Mouse (Mus musculus) gastrocnemius, adult 8-10 months (tissue): ENCODE data around the gene Vps13d. TPM values are rescaled to one million over a fixed set of nuclear protein-coding genes. Genes with fewer than 3 reads are reported as not detected.

Source experiments
- DNase-seq, 2 experiments: peaks; one replicate each; pipeline ENCODE4 v3.0.0; 2022; ENCODE audit warnings: low spot score in 2 of 2
- total RNA-seq, 4 experiments: library from RNA; stranded (reverse); gene quantifications; 2 replicates each; pipeline ENCODE4 v1.2.4; 2022

Gene Vps13d
- total RNA-seq, 4 experiments from 2014 or later: 32.5 to 42.0 (median 36.7) TPM

GRCm38 (mm10) chr4:145155956-145156355 lies 38.8 kb downstream of the Vps13d start:
- DNase-seq: peak in 1 of 2 experiments; percentile 12

DNA sequence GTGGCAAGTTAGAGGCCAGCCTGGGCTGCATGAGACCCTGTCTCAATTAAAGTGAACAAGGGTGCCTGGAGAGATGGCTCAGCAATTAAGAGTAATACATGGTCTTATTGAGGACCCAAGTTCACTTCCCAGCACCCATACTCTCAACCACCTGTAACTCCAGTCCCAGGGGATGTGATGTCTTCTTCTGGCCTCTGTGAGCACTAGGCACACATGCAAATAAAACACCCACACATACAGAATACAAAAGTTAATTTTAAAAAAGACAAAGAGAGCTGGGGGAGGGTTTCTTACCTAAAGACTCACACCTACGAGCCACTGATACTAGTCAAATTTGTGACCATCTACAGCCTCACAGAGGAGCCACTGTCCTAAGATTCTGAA lies 43.7 kb downstream of the Vps13d start:
- no peak for DNase-seq

DNA sequence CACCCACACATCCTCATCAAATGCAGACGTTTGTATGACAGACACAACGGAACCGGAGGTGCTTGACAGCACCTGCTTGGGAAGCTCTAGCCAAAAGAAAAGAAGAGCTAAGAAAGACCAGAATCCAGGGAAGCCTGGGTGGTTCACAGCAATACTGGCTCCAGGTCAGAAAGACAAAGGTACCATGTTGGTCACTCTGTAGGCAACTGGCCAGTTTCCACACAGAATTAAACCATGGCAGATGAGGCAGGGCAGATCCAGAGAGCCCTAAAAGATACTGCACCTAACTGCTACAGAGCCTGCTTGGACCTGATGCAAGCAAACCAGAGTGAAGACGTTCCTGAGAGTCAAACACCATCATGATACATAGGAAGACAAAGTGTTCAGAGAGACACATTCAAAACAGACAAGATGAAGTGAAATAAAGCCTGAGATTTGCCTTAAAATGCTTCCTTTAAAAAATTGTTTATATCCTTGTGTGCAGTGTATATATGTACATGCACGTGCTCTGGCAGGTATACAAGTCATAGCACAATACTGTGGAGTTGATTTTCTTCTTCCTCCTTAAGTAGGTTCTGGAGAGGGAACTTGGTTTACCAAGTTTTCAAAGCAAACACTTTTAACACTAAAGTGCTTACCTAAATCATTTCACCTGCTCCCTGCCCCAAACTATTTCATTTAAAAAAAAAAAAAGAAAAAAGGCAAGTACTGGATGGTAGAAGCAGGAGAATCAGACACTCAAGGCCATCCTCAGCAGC lies 44.3 kb downstream of the Vps13d start:
- no peak for DNase-seq

- DNase-seq: no peak
These were observed 47.5 kb downstream of the Vps13d start for GRCm38 (mm10) chr4:145147006-145147961.

DNA sequence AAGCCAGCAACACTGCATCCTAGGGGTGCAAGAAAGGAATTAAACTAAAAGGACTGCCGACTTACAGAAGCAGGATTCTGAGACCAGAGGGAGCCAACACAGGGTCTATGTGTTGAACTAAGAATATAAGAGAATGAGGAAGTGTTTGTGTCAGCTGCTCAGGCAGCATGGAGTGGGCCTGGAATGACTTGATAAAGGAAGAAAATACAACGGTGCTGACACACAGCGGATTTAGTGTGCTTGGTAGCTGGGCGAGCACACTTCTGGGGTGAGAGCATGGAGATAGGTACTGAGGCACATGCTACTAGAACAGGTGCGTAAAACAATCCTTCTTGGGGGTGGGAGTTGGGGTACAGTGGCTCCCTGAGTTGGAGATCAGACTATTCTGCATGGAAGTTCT lies 51.3 kb downstream of the Vps13d start:
- DNase-seq: no peak

GRCm38 (mm10) chr4:145136705-145137104 lies 58.1 kb downstream of the Vps13d start:
- DNase-seq: no peak

DNA sequence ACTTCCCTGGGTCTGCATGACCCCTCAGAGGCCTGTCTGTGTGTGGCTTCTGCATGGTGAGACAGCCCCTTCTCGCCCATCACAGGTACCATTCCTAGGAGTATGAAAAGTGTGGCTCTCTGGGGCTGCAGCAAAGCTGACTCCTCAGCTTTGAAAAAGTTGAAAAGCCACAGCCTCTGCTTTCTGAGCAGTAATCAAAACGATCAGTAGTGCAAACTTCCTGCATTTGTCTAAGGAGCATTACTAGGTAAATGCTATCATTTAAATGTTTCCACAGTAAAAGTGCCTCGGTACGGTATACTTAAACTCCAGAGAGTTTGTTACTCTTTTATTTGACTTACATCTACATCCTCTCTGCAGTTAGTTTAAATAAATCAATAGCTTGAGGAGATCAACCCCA lies 59.3 kb downstream of the Vps13d start:
- DNase-seq: no peak

GRCm38 (mm10) chr4:145130772-145131171 lies 64.0 kb downstream of the Vps13d start:
- no peak for DNase-seq

DNA sequence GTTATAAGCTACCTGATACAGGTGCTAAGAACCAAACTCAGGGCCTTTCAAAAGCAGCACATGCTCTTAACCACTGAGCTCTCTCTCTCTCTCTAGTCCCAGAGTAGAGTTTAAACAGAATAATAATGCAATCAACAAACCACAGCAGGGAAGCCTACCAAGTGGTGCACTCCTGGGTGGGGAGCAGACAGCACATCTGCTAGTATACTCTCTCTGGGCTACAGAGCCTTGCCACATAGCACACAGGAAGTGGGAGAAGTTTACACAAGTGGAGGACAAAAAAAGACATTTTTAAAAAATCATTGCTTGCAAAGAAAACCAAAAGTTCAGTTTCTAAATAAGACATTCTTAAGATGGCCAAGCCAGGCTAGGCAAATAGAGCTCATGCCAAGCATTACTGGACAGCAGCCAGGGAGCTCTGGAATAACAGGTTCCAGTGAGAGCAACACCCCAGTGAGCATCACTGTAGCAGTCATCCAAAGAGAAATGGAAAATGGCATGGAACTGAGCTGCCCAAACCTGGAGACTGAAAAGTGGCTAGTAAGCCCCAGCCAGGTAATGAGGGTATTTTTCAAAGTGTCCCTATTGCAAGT lies 64.8 kb downstream of the Vps13d start:
- DNase-seq: peak; percentile 22 to 46

DNA sequence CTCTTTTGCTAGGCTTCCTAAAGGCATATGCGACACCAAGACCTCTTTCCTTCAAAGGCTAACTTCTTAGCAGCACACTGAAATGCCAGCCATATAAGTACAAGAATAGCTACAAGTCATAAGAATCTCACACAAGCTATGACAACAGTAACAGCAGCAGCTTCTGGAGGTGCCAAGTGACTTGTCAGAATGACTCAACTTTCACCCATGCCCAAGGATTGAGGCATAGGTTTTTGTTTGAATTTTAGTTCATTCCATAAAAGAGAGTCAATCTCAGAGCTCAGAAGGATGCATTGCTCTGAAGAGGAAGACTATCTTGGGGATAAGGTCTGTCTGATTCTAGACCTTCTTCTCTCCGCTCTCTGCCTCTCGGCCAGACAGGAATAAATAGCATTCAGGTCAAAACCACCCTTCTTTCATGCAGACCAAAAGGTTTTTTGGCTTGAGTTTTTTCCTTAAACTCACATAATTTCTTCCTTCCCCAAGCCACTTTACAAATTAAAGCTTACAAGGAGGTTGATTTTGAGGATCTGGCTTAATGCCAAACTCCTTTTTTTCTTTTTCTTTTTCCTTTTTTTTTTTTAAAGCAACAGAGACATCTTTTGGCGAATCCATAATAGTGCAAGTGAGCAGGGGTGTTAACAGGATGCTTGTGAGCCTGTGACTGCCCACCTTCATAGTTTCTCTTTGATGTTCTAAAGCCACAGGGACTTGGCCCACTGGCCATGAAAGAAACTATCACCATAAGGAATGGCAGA lies 69.2 kb downstream of the Vps13d start:
- DNase-seq: no peak

DNA sequence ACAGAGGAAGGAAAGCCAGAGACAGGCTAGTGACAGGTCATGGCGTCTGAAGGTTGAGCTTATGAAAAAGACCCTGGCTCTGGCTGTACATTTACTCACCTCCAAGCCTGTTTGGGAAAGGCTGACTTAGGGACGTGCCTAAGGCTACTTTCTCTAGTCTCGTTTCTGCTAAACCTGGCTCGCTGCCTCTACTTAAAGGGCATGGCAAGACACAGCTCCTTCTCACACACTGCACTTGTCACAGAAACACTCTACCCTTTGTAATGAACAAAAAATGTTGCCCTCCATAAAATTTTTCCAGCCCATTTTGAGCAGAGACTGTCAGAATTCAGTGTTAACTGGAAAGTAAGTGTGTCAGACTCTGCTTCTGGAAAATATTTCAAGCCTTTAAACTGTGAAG lies 70.4 kb downstream of the Vps13d start:
- DNase-seq: no peak

DNA sequence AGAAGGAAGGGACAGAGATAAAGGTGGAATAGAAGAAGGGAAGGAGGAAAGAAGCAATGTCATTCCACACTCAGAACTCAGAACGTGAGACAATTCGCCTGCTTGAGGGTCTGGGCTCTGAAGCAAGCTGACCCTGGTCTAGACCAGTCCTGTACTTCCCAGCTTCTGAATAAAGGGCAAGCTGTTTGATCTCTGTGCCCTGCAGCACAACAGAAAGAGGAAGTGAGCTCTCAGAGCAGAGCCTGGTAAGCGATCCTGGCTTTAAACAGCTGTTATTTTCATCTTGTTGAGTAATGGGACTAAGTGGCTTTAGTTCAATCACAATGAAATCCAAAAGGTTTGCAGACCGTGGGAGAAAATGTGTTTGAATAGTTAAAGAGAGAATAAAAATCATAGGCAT lies 83.2 kb downstream of the Vps13d start:
- no peak for DNase-seq

DNA sequence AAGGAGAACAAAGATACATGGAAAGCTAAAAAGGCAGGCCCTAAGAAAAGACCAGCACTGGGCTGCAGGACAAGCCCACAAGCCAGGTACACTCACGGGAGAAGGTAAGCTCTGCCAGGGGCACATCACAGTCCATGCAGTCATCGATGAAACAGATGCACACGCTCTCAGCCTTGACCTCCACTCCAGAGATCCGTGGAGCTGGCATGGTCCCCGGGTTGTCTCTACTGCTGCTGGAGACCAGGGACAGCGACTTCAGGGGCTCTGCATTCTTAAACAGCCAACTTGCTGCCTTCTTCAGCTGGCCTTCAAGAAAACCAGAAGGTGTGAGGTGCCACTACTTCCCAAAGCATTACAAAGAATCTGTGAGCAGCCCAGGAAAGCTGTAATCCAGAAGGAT lies 84.1 kb downstream of the Vps13d start:
- no peak for DNase-seq

DNA sequence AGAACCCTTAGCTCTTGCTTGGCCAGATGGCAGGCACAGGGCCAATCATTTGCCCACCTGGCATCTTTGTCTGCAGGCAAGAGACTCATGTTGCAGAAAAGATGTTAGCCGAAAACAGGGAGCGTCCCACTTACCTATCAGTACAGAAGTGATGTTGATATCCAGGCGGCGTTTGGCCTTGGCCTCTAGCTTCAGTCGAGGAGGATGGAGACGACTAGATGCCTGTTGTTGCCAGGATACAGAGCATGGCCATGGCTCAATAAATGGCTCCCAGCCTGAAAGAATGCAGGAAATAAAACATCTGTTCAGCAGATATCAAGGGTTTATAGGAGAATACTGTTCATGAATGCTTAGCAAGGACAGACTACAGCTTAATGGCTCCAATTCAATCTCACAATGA lies 88.0 kb downstream of the Vps13d start:
- no peak for DNase-seq

GRCm38 (mm10) chr4:145105319-145105718 lies 89.5 kb downstream of the Vps13d start:
- no peak for DNase-seq

DNA sequence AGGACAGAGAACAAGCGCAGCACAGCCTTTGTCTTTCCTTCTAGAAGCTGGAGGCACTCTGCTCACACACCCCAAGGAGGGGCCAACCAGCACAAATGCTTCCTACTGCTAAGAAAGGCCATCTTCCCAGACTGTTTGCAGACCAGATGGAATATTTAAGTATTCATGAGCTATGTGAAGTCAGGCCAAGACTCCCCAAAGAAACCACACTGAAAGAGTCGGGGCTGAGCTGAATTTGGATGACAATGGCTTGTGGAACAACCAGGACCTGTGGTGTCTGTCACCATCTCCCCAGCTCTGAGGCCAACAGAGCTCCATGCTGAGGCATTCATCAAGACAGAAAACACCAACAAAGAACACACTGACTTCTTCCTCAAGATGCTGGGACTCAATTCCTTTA lies 89.9 kb downstream of the Vps13d start:
- no peak for DNase-seq

- no peak for DNase-seq
These were observed 91.2 kb downstream of the Vps13d start for GRCm38 (mm10) chr4:145103617-145104016.

GRCm38 (mm10) chr4:145101823-145102718 lies 92.7 kb downstream of the Vps13d start:
- DNase-seq: no peak

DNA sequence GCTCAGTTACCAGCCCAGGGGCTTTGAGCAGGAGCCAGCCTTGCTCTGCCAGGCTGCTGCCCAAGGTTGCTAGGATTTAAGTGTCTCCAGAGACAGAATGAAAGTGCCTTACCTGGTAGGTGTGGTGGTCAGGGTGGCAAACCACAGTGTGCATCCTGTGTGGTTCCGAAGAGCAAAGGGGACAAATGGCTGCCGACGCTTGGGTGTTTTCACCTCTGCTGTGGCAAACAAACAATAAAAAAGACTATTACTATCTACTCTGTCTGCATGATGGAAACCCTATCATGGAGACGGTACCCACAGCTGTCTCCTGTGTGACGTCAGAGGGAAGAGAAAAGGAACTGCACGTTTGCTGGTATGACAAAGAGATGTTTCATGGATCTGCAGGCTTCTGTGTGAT lies 95.0 kb downstream of the Vps13d start:
- no peak for DNase-seq

- no peak for DNase-seq
These were observed 95.5 kb downstream of the Vps13d start for GRCm38 (mm10) chr4:145099344-145099743.
